Mouse (Mus musculus) kidney, adult 2 months (tissue): Measurements from ENCODE around the gene Slc6a13. TPM values are rescaled to one million over a fixed set of nuclear protein-coding genes. Genes with fewer than 3 reads are reported as not detected.
A peak's percentile ranks its signal among the peaks of the same experiment; 100 is the strongest.

Experiments used
- DNase-seq: peaks from one replicate; pipeline ENCODE4 v3.0.0; 2021
- H3K27ac ChIP-seq: fragments of 200-500 bp; 2 replicates; pipeline ENCODE4 v1.5.1; 2012; ENCODE audit warnings: low read depth, low read length, control low read depth, inconsistent platforms; ENCODE audit not compliant: insufficient read depth
- H3K27me3 ChIP-seq: fragments of 200-500 bp; replicated peaks from 2 replicates; pipeline ENCODE4 v1.6.1; 2012; ENCODE audit warnings: mild to moderate bottlenecking, moderate library complexity, low read length, inconsistent platforms; ENCODE audit not compliant: control insufficient read depth, insufficient read depth
- H3K36me3 ChIP-seq: fragments of 200-500 bp; 2 replicates; pipeline ENCODE4 v1.6.1; 2012; ENCODE audit warnings: mild to moderate bottlenecking, moderate library complexity, low read length, inconsistent platforms; ENCODE audit not compliant: control insufficient read depth, insufficient read depth
- H3K4me1 ChIP-seq: fragments of 200-500 bp; 2 replicates; pipeline ENCODE4 v1.6.1; 2011; ENCODE audit warnings: low read length; ENCODE audit not compliant: control insufficient read depth, insufficient read depth
- H3K4me3 ChIP-seq: fragments of 200-500 bp; 2 replicates; pipeline ENCODE4 v1.5.1; 2011; ENCODE audit warnings: mild to moderate bottlenecking, low read depth, low read length, control low read depth; ENCODE audit not compliant: insufficient read depth
- CTCF ChIP-seq: fragments of 200-500 bp; conservative IDR thresholded peaks from 2 replicates; pipeline ENCODE4 v1.5.1; 2011; ENCODE audit warnings: low read depth, mild to moderate bottlenecking, control low read depth, low read length, moderate library complexity, mixed read lengths; ENCODE audit not compliant: insufficient read depth, insufficient read length
- POLR2A ChIP-seq: fragments of 200-500 bp; IDR thresholded peaks from one replicate; pipeline ENCODE4 v1.6.1; 2011; ENCODE audit warnings: low read depth, low read length, control low read depth
- WGBS: fragments of 180-500 bp; shearing (Covaris S2); methylation state at CpG from one replicate; pipeline ENCODE4 v1.1.7; 2018; 5-methylcytosine and 5-hydroxymethylcytosine counted together
- polyA plus RNA-seq: library from polyadenylated mRNA; depleted of rRNA; stranded (reverse); fragments of >200 nt; gene quantifications from 2 replicates; pipeline ENCODE4 v1.2.3, GENCODE M21; 2012

Slc6a13 gene
- polyA plus RNA-seq, 1 experiment, result 95.6 TPM

DNA sequence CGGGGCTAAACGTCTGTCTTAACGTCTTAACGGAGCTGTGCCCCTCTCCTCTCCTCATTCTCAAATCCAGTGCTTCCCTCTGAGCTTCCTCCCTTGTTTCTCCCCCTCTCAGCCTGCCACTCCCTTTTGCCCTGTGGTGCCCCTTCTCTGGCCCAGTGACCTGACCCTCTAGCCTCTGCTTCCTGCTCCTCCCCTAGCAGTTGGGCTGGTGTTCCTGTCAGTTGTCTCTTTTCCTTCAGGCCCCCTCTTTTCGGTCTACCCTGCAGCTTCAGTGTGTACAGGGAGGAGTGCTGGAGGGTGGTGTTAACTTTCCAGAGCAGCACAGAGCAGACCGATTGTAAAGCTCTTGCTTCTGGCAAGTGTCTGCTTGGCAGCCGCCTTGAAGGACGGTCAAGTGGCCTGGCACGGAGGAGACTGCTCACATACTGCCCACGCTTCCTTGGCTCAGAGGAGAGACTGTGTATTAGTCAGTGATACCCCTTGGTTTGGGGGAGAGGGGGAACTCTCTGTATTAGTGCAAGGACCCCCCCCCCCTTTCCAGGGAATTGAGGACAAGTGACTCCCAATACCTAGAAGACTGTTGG, 26.6 kb downstream of the Slc6a13 start:
- peaks cover 13% of the 10 kb centered on the region for H3K4me1 ChIP-seq
- H3K27me3 ChIP-seq, result no peaks in the 10 kb centered on the region
- no peak overlapping the region for H3K27ac ChIP-seq
- 42% methylated on average over 10 of the region's 10 CpGs for WGBS
- H3K36me3 ChIP-seq, result no peaks in the 10 kb centered on the region
- no peak for DNase-seq
- no peak overlapping the region for H3K4me3 ChIP-seq
- no peak for TF ChIP-seq CTCF
- no peak for TF ChIP-seq POLR2A

DNA sequence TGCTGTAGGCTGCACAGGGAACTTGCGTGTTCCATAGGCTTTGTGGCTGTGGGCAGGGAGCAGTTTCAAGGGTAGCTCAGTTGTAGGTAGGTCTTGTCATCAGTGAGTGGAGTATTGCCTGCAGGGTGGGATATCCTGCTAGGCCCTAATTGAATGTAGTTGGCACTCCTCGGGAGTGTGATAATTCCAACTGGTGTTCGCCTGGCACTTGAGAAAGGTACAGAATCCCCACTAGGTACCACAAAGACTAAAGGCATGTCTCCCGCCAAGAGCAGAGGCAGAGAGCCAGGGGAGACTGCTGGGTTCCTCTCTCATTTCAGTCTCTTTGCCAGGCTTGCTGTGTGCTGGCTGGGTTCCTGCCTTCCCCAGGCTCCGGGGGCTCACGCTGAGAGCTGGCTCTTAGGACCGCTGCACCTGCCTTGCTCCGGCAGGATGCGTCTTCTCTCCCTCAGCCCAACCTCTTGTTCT, 28.4 kb downstream of the Slc6a13 start:
- no peak overlapping the region for H3K27ac ChIP-seq
- 64% methylated on average over 9 of the region's 9 CpGs for WGBS
- H3K36me3 ChIP-seq, result no peaks in the 10 kb centered on the region
- DNase-seq, result no peak
- no peaks in the 10 kb centered on the region for H3K27me3 ChIP-seq
- no peak for TF ChIP-seq POLR2A
- no peak for TF ChIP-seq CTCF
- H3K4me1 ChIP-seq, result peaks cover 3% of the 10 kb centered on the region; the same call in 1 of the 2 replicates
- H3K4me3 ChIP-seq, result no peak overlapping the region

DNA sequence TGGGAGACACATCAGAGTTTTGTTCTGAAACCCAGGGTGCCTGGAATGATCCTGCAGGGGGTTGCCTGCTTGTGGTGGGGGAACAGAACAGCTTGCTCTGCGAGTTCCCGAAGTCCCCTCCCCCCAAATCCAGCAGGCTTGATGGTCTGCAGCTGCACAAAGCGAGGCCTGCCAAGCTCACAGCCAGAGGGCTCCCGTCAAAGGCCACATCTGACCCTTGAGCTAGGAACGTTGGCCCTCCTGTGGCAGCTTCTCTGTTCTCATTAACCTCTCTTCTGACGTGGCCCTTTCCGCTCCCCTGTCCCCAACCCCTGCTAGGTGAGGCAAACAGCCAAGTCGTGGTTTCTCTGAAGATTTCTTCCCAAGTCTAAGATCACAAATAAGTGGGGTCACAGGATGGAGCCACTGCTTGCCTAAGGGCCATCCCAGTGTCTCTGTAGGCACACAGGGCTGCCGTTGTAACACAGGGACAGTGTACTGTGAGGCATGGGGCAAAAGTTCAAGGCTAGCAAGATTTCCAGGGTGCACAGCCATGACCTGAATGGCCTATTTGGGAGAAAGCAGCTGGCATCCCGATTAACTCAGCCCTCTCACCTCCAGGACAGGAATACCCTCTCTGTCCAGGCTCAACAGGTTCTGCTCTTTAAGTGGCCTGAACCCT, 30.0 kb downstream of the Slc6a13 start:
- 27% methylated on average over 10 of the region's 10 CpGs for WGBS
- TF ChIP-seq CTCF, result peak; percentile 38; the same call in 1 of the 2 replicates
- no peak for TF ChIP-seq POLR2A
- DNase-seq, result peak; percentile 73

DNA sequence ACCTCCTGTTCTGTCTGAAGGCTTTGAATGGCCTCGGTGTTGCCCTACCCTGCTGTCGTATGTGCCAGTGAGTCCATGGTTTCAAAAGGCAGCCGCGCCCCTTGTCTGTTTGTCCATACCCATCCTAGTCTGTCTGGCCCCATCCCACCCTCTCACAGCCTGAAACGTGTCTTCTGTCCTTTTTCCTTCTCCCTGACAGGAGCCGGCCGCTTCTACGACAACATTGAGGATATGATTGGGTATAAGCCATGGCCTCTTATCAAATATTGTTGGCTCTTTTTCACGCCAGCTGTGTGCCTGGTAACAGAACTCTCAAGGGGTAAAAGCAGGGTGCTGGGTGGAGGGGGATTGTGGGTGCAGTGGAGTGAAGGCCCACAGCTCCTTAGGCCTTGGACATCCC, 35.8 kb downstream of the Slc6a13 start:
- Histone ChIP-seq H3K27ac (no peak overlapping the region), H3K27me3 (no peaks in the 10 kb centered on the region)
- WGBS, result 83% methylated on average over 9 of the region's 9 CpGs

More for the DNA sequence above, 30.0 kb downstream of the Slc6a13 start:
- H3K4me1 ChIP-seq, result peaks cover 3% of the 10 kb centered on the region; the same call in 1 of the 2 replicates
- H3K36me3 ChIP-seq, result no peaks in the 10 kb centered on the region
- no peak overlapping the region for H3K4me3 ChIP-seq
- H3K27me3 ChIP-seq, result no peaks in the 10 kb centered on the region
- H3K27ac ChIP-seq, result no peak overlapping the region

DNA sequence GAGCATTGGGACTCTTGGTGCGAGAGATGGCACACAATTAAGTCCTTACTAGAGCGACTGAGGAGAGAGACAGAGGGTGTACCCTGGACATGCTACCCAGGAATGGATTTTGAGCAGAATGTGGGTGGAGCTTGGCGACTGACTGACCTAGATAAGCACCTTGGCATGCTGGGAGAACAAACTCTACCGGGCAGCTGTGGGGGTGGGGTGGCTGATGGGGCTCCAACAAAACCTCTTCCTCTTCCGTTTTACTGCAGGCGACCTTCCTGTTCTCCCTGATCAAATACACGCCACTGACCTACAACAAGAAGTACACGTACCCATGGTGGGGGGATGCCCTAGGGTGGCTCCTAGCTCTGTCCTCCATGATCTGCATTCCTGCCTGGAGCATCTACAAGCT, 36.5 kb downstream of the Slc6a13 start:
- WGBS, result 59% methylated on average over 8 of the region's 8 CpGs
- no peak overlapping the region for H3K27ac ChIP-seq
- H3K27me3 ChIP-seq, result no peaks in the 10 kb centered on the region
- H3K4me3 ChIP-seq, result no peak overlapping the region
- H3K36me3 ChIP-seq, result no peaks in the 10 kb centered on the region
- peak; percentile 24 for DNase-seq
- TF ChIP-seq POLR2A, result no peak
- TF ChIP-seq CTCF, result no peak
- H3K4me1 ChIP-seq, result no peaks in the 10 kb centered on the region

More for the DNA sequence above, 35.8 kb downstream of the Slc6a13 start:
- no peaks in the 10 kb centered on the region for H3K36me3 ChIP-seq
- no peak overlapping the region for H3K4me3 ChIP-seq
- TF ChIP-seq POLR2A, result no peak
- DNase-seq, result no peak
- H3K4me1 ChIP-seq, result no peaks in the 10 kb centered on the region

DNA sequence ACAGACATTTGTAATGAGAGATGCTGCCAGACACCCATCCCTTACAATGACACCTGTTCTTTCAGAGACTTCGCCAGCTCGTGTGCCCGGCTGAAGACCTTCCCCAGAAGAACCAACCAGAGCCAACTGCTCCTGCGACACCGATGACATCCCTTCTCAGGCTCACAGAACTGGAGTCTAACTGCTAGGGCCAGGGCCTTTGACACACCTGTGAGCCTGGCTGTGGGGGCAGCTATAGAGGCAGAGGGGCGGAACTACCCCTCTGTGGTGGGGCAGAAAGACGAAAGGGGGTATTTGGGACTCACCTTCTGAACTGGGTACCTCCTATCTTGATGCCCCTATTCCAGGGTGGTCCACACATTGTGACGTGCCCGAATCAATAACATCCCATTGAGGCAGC, 37.2 kb downstream of the Slc6a13 start:
- no peak for DNase-seq
- H3K27ac ChIP-seq, result no peak overlapping the region
- no peak overlapping the region for H3K4me3 ChIP-seq
- no peaks in the 10 kb centered on the region for H3K36me3 ChIP-seq
- WGBS, result 92% methylated on average over 9 of the region's 9 CpGs
- no peak for TF ChIP-seq POLR2A
- no peak for TF ChIP-seq CTCF
- H3K4me1 ChIP-seq, result no peaks in the 10 kb centered on the region
- no peaks in the 10 kb centered on the region for H3K27me3 ChIP-seq

DNA sequence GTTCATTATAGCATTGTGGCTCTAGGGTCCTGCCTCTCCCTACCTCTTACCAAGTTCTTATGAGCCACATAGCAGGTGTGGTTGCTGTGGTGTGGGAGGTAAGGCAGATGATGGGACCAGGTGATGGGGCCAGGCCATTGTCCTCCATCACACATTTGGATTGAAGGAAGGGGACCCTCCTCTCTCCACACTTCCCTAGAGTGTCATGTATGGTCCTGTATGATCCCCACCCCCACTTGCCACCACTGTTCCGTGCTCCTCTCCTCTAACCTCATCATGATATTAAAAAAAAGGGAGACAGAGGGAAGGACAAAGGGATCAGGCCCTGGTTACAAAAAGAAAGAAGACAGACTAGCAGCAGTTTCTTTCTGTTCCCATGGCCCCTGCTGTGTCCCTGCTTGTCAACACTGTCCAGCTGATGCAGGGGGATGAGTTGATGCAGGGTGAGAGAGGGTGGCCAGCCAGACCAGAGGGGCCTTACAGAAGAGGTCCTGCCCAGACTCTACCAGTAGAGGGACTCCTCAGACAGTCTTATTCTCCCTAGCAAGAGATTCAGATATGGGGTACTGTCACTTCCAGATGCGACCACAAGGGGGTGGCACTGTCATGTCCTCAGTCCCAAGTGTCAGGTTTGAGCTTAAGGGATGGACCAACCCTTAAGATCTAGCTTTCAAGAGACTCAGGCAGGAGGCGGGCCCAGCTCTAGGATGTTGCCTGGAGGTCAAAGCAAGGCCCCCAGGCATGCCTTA, 37.9 kb downstream of the Slc6a13 start:
- no peak overlapping the region for H3K27ac ChIP-seq
- no peaks in the 10 kb centered on the region for H3K36me3 ChIP-seq
- TF ChIP-seq CTCF, result peak; percentile 89
- TF ChIP-seq POLR2A, result no peak
- WGBS, result 35% methylated on average over 3 of the region's 3 CpGs
- peak; percentile 86 for DNase-seq
- H3K4me1 ChIP-seq, result no peaks in the 10 kb centered on the region
- no peaks in the 10 kb centered on the region for H3K27me3 ChIP-seq
- no peak overlapping the region for H3K4me3 ChIP-seq
